Mouse (Mus musculus): ENCODE data around the gene Pde7b. TPM values are rescaled to one million over a fixed set of nuclear protein-coding genes. Genes with fewer than 3 reads are reported as not detected.

Pde7b gene
- 10 to 100 TPM; 32.5 to 41.0 TPM for total RNA-seq (2021)
- long read RNA-seq, experiment 1, full-length matches to known transcripts: 1 of 3 reads
- long read RNA-seq, experiment 1, partial matches to known transcripts: 0 of 3 reads
- long read RNA-seq, experiment 1, other reads (novel, unspliced or antisense): 2 of 3 reads
- long read RNA-seq, experiment 2, partial matches to known transcripts: 0 of 4 reads
- long read RNA-seq, experiment 2, other reads (novel, unspliced or antisense): 3 of 4 reads

DNA sequence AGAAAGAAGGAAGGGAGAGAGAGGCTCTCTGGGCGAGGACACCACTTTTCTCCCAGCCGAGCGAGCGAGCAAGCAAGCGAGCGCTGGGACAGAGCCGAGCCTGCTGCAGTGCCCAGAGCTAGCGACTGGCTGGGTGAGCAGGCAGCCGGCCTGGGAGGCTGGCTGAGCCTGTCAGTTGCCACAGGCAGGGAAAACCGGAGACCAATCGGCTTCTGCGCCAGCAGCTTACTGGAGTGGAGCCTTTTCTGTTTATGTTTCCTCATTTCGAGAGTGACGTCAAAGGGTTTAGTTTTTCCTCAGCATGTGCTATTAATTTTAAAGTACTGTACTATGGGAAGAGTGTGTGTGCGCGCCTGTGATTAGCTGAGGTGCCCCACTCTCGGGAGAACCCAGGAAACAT, at the start of gene Pde7b:
TSS of gene Pde7b (minus strand) at position 173 of the 400 bp plus-strand sequence.
- Histone ChIP-seq H3K4me3 (peak within 1 kb of the TSS; percentile 79), H3K27ac (peak within 1 kb of the TSS; percentile 88)
- TF ChIP-seq CTCF (IDR thresholded peaks at IDR 0.05): no peak
- DNase-seq: peak; percentile 95
- intact Hi-C loops (cut with DNase I): loop anchor here (5.0 kb wide), 3 partner anchors 38 to 167 kb away; no protein-coding TSS in a partner anchor

DNA sequence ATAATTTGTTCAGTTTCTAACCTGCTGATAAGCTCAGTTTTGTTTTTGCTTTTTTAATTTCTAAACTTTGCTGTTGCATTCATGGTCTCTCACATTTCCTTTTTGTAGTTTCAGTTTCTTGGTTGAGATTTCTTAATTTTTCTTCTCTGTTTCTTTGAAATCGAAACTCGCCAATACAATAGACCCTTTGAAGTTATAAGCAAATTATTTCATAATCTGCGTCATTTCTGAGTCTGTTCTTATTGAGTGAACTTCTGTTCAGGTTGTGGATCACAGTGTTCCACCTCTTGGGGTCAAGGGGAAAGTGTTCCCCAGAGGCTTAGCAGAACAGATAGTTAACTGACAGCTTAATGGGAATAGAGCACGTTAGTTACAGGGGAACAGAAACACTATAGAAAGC, 47.2 kb upstream of the Pde7b start:
- intact Hi-C loops (cut with DNase I): no loop called here
- no peak for TF ChIP-seq CTCF (IDR thresholded peaks at IDR 0.05)
- Histone ChIP-seq H3K27ac (no peak overlapping the region), H3K4me3 (no peak overlapping the region)
- DNase-seq: no peak

DNA sequence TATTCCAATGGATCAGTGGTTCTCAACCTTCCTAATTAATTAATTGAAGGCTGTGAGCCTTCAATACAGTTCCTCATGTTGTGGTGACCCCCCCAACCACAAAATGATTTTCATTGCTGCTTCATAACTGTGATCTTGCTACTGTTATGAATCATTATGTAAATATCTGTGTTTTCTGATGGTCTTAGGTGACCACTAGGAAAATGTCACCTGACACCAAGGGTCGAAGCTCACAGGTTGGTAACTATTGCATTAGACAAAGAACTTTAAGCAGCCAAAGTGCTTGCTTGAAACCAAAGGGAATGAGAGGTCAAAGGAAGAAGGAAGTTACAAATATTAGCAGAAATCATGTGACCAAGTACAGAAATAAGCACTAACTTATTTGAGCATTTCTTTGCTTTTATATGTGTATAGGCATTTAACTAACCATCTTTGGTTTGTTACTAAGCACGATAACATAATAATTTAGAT, 45.6 kb upstream of the Pde7b start:
- DNase-seq: no peak
- intact Hi-C loops (cut with DNase I): no loop called here
- Histone ChIP-seq H3K4me3 (no peak overlapping the region), H3K27ac (no peak overlapping the region)
- no peak for TF ChIP-seq CTCF (IDR thresholded peaks at IDR 0.05)

DNA sequence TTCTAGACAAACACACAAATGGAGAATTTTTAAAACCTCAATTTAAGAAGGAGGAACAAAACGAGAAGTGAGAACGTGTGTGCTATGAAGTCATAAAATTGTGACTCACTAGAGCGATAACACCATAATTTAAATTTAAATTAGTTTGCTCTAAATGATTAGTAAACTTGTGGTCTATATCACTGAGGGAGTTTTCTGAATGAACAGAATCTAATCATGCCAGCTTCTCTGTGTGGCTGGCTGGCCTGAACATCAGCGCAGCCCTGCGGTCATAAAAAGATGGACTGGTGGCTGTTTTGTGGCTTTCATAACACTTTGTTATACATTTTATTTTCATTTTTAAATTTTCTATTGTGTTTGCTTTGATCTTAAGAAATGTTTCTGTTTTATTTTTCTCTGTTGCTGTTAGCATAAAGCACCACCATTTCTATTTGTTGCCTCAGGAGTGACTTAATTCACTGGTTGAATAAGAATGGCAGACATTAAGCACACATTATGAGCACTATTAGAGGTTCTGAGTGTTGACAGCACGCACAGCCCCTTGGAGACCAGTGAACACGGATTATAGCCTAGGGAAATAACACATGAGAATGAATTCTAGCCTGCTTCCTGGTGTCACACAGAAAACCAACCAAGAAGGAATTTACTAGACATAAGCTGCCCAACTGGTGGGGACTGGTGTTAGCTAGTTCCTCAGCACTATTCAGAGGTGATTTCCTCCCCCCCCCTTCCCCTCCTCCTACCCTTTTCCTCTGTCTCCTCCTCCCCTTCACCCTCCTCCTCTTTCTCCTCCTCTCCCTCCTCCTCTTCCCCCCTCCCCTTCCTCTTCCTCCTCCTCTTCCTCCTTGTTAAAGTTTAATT, 44.9 kb upstream of the Pde7b start:
- Histone ChIP-seq H3K27ac (no peak overlapping the region), H3K4me3 (no peak overlapping the region)
- DNase-seq: no peak
- intact Hi-C loops (cut with DNase I): no loop called here
- TF ChIP-seq CTCF (IDR thresholded peaks at IDR 0.05): no peak

DNA sequence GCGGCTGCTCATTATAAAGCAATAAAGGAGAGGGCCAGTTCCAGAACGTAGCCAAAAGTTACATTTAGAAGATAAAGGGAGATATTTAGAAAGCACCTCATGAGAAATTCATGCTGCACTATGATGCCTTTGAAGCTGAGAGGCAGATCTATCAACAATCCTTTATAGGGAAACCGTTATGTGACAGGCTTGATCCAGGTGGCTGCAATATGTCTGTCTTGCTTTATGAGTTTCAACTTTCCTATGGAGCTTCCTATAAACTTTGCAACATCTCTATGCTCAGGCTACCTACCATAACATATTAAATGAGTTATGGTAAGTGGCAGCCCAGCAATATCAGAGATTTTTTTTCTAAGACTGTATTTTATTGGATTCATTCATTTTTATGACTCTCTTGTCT, 39.5 kb upstream of the Pde7b start:
- intact Hi-C loops (cut with DNase I): no loop called here
- H3K27ac ChIP-seq: no peak overlapping the region
- no peak for DNase-seq
- no peak for TF ChIP-seq CTCF (IDR thresholded peaks at IDR 0.05)
- no peak overlapping the region for H3K4me3 ChIP-seq

DNA sequence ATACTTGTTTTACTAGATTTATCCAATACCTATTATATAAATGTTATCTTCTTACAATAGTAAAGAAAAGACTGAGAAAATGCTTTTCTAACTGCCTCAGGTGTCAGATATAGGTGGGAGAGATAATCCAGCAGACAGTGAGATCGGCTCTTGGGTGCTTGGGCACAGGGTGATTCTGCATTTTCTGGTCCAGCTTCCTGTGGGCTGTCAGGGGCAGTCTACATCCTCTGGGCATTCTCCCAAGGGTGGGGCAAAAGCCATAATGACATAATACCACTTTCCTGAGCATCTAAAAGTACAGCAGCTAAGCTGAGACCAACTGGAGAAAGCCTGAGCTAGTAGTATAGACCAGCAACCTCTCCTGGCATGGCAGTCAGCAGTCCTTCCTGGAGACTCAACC, 34.1 kb upstream of the Pde7b start:
- intact Hi-C loops (cut with DNase I): no loop called here
- no peak for DNase-seq
- H3K27ac ChIP-seq: no peak overlapping the region
- H3K4me3 ChIP-seq: no peak overlapping the region
- no peak for TF ChIP-seq CTCF (IDR thresholded peaks at IDR 0.05)

DNA sequence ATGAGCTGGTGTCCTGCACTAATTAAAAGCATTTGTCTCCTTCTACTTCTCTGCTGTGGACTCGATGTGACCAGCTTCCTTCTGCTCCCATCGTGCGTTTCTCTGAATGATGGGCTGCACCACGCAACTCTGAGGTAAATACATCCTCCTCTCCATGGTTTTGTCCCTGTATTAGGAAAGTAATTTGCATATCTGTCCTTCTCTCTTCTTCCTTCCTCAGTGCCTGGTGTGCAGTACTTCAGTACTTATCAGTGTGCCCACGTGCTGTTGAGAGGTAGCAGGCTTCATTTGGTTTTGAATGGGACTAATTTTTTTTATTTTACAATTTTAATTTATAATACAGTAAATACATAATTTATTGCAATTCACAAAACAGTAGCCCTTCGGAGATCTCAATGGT, 33.4 kb upstream of the Pde7b start:
- Histone ChIP-seq H3K27ac (no peak overlapping the region), H3K4me3 (no peak overlapping the region)
- intact Hi-C loops (cut with DNase I): no loop called here
- no peak for DNase-seq
- TF ChIP-seq CTCF (IDR thresholded peaks at IDR 0.05): no peak

DNA sequence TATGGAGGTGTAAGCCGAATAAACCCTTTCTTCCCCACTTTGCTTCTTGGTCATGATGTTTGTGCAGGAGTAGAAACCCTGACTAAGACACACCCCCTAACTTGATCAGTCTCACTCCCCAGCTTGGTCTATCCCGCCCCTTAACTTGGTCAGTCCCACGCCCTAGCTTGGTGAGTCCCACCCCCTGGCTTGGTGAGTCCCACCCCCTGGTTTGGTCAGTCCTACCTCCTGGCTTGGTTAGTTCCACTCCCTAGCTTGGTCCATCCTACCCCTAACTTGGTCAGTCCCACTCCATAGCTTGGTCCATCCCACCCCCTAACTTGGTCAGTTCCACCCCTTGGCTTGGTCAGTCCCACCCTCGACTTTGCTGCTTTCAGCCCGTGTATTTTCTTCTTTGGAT, 31.3 kb upstream of the Pde7b start:
- Histone ChIP-seq H3K27ac (no peak overlapping the region), H3K4me3 (no peak overlapping the region)
- DNase-seq: no peak
- intact Hi-C loops (cut with DNase I): no loop called here
- TF ChIP-seq CTCF (IDR thresholded peaks at IDR 0.05): no peak

DNA sequence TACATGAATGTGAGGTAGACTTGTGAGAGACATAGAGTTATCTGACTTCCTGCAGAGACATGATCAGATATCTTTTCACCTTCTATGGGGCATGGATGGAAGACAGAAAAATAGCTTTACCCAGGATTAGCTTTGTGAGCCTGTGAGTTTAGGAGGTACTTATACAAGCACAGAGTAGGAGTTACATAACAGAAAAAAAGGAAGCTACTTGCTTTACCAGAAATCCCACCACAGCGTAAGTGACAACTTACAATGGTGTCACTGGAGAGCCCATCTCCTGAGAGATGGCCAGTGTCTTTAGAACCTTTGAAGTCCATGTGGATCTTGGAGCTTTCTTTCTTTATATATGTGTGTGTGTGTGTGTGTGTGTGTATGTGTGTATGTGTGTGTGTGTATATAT, 28.0 kb upstream of the Pde7b start:
- Histone ChIP-seq H3K27ac (no peak overlapping the region), H3K4me3 (no peak overlapping the region)
- DNase-seq: no peak
- intact Hi-C loops (cut with DNase I): no loop called here
- TF ChIP-seq CTCF (IDR thresholded peaks at IDR 0.05): no peak

DNA sequence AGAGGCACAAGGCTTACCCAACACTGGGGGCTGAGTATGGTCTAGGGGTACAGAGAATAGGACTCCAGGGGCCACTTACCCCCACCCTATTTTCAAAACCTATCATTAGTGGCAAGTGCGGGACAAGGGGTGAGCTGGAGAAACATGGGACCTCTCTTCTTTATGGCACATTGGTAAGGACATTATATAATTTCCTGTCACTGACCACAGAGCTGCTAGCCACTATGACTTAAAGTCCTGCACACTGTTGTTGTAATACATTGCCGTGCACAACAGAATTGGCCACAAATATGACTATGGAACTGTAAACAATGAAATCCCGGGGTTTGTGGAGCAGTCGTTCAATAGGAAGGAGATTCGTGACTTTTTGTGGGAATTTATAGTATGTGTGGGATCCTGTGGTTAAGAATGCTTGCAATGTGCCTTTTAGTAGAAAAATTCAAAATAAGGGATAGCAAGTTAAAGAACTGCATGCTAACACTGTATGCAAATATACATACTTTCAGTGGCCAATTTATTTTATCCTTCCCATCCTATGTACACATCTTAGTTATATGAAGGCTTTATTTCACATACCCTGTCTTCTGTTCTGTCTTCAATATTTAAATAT, 25.9 kb upstream of the Pde7b start:
- intact Hi-C loops (cut with DNase I): no loop called here
- no peak for TF ChIP-seq CTCF (IDR thresholded peaks at IDR 0.05)
- no peak overlapping the region for H3K4me3 ChIP-seq
- H3K27ac ChIP-seq: no peak overlapping the region
- no peak for DNase-seq

DNA sequence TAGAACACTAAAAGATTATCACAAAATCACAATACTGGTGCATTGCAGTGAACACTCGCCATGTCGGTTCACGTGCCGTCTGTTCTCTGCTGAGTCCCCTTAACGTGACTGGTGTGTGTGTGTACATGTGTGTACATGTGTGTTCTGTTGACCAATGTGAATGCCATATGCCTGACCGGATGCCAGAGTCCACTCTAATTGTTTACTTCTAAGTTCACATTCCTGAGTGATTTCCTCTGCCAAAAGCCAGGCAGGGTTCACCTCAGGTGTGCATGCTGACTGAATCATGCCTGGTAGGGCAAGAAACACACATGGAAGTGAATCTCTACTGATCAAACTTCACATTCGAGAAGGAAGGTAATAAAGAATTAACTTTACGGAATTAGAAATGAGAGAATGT, 24.1 kb upstream of the Pde7b start:
- DNase-seq: no peak
- Histone ChIP-seq H3K4me3 (no peak overlapping the region), H3K27ac (no peak overlapping the region)
- no peak for TF ChIP-seq CTCF (IDR thresholded peaks at IDR 0.05)
- intact Hi-C loops (cut with DNase I): no loop called here

DNA sequence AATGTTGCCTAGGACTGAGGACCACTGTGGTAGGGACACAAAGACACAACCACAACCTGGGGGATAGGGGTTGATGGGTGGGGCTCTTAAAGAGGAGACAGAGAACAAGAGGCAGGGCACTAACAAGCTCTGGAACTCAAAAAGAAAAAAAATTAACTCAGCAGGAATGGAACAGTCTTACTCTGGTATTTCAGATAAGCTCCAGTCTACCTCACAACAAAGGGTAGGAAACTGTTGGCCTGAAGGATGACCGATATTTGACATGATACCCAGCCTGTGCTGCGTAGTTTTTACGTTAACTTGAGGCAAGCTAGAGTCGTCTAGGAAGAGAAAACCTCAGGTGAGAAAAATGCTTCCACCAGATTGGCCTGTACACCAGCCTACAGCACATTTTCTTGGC, 22.4 kb upstream of the Pde7b start:
- no peak for DNase-seq
- H3K4me3 ChIP-seq: no peak overlapping the region
- no peak overlapping the region for H3K27ac ChIP-seq
- intact Hi-C loops (cut with DNase I): no loop called here
- no peak for TF ChIP-seq CTCF (IDR thresholded peaks at IDR 0.05)

DNA sequence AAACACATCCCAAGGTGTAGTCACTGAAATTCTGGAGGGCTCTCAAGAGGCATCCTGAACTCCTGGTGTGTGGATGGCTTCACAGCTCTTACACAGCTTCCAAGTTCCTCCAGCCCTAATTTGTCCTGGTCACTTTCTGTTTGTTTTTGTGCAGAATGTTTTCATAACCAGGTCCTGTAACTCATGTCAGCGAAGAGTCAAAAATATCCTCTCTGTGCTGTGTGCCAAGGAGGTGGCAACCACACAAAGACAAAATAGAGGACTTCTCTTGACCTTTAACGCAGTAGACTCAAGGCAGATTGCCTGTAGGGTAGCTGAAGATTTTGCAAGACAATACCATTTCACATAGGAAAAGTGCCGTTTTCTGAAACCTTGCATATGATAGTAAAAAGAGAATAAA, 14.9 kb upstream of the Pde7b start:
- DNase-seq: no peak
- peak overlapping the region; percentile 52; the same call in 1 of the 2 replicates for H3K27ac ChIP-seq
- no peak for TF ChIP-seq CTCF (IDR thresholded peaks at IDR 0.05)
- H3K4me3 ChIP-seq: no peak overlapping the region
- intact Hi-C loops (cut with DNase I): no loop called here

Measured in gastrocnemius, adult 2 months (tissue).